Mouse (Mus musculus) splenic B cell, adult 2 months (primary cell): ENCODE results near the gene Atp1b4.
A peak's percentile ranks its signal among the peaks of the same experiment; 100 is the strongest.
"Not testable (repeated sequence)": the region's sequence is repeated elsewhere in the genome, so short reads cannot be mapped to it uniquely, and the experiment has no call there.

Source experiments
- DNase-seq: peaks from one replicate; pipeline ENCODE4 v3.0.0-alpha.2; 2011; ENCODE audit warnings: low read depth, low spot score
- H3K27me3 ChIP-seq: 2 replicates; pipeline ENCODE4 v1.6.1; 2012; ENCODE audit warnings: mild to moderate bottlenecking, low read length, moderate library complexity, mixed read lengths; ENCODE audit not compliant: control insufficient read depth, poor library complexity, insufficient read depth, severe bottlenecking
- H3K36me3 ChIP-seq: 2 replicates; pipeline ENCODE4 v1.6.1; 2012; ENCODE audit warnings: mild to moderate bottlenecking, low read length, moderate library complexity, mixed read lengths; ENCODE audit not compliant: control insufficient read depth, poor library complexity, insufficient read depth, severe bottlenecking

Gene Atp1b4

GRCm38 (mm10) chrX:38315884-38316283, at the start of gene Atp1b4:
Gene Atp1b4, plus strand, starts transcription at chrX:38316184.
- H3K27me3 ChIP-seq, result no peaks in the 10 kb centered on the region; the same call in 1 of the 2 replicates

DNA sequence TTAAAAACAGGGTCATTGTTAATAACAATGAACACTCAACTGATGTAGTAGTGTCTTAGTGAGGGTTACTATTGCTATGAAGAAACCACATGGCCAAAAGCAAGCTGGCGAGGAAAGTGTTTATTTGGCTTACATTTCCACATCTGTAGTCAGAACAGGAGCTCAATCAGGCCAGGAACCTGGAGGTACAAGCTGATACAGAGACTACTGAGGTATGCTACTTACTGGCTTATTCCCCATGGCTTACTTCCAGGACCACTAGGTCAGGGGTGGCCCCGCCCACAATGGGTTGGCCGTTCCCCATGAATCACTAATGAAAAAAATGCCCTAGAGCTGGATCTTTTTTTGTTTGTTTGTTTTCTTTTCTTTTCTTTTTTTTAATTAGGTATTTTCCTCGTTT, 7.4 kb upstream of the Atp1b4 start:
- Histone ChIP-seq H3K36me3 (no peaks in the 10 kb centered on the region), H3K27me3 (no peaks in the 10 kb centered on the region)
- DNase-seq, result no peak

More at GRCm38 (mm10) chrX:38315884-38316283, at the start of gene Atp1b4:
- no peak for DNase-seq
- H3K36me3 ChIP-seq, result no peaks in the 10 kb centered on the region

DNA sequence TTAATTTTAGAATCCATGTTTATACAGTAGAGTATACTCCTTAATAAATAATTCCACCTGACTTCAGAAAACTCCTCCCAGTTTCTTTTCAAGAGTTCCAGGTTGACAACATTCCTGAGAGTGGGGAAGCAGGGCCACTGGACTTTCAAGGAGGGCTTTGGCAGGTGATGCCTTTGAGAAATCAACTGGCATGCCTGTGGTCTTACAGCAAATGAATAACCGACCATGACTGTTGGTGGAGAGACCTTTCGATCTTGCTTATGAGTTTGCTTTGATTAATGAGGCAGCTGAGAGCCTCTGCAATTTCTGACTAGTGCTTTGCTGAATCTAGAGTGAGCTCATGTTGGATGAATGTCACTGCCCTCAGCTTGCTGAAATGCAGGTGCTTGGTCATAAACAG, 4.9 kb upstream of the Atp1b4 start:
- DNase-seq, result no peak
- no peaks in the 10 kb centered on the region; the same call in 1 of the 2 replicates for H3K27me3 ChIP-seq
- no peaks in the 10 kb centered on the region for H3K36me3 ChIP-seq

DNA sequence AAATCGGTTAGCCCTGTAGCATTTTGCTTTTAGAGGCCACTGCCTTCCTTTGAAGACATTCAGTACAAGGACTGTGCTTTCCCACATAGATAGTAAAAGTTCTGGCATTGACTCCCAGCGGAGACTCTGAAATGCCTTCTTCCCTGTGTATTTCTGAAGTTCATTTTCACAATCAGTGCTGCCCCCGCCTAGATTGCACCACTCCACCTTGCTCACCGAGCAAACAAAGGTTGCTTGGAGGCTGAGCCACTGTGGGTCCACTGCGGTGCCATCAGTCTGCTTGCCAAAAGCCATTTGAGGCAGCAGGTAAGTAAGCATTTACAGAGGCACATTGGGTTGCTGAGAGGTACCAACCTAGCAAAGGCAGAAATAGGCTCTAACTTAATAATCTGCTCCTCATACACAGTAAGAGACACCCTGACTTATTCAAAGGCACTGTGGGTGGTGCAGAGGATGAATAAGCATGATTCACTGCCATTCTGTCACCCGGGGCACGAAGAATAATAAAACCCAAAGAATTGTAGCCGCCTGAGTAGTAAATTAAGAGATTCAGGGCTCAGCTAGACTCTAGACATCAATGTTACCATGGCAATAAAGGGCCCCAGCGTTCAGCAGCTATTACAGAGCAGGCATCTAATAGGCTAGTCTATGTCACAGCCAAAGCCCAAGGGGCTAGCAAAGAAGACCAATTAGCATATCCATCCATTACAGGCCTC, 2.9 kb upstream of the Atp1b4 start:
- DNase-seq, result no peak
- Histone ChIP-seq H3K36me3 (no peaks in the 10 kb centered on the region), H3K27me3 (no peaks in the 10 kb centered on the region; the same call in 1 of the 2 replicates)

DNA sequence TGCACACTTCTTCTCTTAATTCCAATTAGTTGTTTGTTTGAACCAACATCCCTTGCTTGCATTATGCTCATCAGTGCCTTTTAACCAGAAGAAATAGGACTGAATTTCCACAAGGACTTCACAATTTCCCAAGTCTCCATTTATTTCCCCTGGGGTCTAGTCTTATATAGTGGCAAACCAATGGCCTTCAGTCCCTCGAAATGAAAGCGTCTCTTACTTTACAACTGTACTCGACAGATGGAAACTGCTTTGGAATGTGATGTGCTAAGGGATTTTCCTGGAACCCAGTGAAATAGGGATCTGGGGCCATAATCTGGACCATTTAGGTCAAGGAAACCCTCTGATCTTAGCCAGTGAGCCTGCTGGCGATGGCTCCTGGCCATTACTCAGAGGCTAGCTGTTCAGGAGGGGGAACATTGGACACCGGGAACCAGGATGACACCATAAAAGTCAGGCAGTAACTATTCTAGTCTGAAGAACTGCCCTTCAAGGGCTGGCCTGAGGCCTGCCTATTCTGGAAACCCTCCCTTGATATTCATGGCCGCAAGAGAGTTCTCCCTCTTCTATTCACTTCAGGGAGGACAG, 2.3 kb upstream of the Atp1b4 start:
- Histone ChIP-seq H3K36me3 (no peaks in the 10 kb centered on the region), H3K27me3 (no peaks in the 10 kb centered on the region; the same call in 1 of the 2 replicates)
- DNase-seq, result no peak

DNA sequence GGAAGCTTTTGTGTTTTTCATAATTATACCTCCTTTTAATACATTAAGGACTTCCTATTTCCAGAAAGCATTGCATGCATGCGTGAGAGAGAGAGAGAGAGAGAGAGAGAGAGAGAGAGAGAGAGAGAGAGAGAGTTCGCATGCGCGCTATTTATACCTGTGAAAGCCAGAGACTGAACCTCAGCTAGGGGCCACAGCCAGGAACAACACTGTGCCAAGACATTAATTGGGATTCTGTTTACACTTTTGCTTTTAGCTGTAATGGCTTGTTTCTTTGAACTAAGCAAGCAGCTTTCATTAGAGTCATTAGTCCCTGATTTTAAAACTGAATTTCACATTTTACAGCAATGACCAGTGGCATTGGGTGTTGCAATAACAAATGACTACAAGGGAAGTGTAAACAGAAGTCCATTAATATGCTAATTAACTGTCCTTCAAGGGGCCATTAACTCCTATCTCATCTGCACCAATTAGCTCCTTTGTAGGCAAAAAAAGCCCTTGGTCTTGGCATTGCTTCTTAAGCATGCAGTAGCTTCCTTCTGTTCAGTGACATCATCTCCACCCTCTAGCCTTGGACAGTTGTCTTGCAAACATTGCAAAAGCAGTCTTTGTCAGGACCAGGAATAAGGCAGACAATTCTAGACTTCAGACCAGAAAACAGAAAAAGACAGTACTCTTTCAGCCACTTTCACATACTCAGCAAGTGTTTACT, 14.9 kb downstream of the Atp1b4 start:
- no peak for DNase-seq
- H3K27me3 ChIP-seq, result no peaks in the 10 kb centered on the region
- H3K36me3 ChIP-seq, result no peaks in the 10 kb centered on the region

DNA sequence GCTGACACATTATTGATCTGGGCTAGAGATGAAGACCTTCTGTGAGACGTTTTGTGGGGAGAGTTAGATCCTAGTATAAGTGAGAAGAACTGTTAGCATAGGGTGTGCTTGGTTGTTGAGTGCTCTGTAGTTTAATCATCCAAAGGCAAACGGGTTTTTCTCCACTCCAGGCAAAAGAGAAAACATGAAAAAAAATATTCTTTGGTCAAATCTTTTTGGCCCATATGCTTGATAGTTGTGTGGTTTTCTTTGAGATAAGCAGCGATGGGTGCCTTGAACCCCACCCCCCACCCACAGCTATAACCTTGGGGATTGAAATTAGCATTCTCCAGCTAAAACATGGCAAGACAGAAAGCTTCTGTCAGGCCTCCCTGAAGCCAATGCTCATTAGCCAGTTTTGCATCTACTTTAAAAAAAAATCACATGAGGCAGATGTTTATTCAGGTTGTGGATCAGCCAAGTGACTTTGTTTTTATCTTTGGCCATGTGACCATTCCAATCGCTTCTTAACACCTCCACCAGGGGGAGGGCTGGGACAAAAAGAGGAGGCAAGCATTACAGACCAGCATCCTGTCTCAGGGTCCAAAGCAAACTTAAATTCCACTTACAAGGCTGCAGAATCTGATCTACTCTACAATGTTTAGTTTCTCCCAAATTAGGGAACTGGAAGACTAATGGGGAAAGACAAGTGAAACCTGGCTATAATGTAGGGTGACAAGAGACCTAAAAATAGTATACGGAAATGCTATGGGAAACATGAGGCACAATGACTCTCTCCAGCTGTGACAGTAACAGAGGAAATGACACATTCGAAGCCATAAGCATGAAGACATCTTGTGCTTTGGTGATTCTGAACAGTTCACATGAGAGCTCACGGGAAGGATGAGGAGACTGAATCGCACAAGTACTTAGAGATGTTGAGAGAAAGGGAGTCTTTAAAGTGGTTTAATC, 18.6 kb downstream of the Atp1b4 start:
- peak; percentile 32 for DNase-seq
- Histone ChIP-seq H3K27me3 (no peaks in the 10 kb centered on the region), H3K36me3 (no peaks in the 10 kb centered on the region)

DNA sequence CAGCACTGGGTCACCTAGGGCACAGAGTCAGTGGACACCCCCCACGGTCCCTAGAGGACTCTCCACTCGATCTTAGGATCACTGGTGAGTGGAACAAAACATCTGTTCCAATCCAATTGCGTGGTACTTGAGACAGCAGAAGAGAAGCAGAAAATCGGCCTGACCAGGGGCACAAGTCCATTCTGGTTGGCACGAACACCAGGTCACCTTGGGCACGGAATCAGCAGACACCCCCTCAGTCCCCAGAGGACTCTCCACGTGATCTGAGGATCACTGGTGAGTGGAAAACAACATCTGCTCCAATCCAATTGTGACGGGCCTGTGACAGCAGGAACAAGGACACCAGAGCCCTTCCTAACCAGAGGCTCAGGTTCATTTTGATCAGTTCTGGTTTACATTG, 46.0 kb downstream of the Atp1b4 start:
- no peaks in the 10 kb centered on the region for H3K36me3 ChIP-seq
- no peak for DNase-seq
- H3K27me3 ChIP-seq, result no peaks in the 10 kb centered on the region

DNA sequence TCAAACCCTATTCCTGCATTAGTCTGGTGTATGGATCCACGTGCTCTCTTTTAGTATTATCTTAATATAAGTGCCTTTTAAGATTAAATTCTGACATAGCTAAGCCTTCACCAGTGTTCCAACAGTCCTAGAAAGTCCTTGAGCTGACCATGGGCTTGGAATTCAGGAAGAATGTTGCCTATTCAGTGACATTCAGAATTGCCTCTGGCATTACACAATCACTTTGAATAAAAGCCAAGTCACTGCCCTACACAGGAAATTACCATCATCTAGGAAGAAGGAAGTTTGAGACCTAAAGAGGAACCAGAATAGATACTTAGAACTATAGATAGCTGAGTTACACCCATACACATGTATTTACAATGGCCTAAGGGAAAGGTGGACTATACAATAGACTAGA, 48.6 kb downstream of the Atp1b4 start:
- H3K36me3 ChIP-seq, H3K27me3 ChIP-seq, DNase-seq: not testable (repeated sequence)

DNA sequence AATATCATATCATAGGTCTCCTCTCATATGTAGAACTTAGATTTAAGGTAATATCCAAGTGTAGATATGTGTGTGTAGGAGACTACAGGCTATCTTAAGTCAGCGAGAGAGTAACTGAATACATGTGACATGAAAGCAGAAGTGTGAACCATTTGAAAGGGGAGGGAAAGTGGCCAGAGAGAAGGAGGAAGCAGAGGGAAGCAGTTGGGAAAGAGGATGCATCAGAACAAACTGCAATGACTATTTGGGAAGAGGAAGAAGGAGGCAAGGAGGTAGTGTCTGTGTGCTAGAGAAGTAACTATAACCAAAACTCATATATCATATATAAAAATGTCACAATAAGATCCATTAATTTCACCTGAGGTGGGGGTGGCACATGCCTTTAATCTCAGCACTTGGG, 57.2 kb downstream of the Atp1b4 start:
- H3K27me3 ChIP-seq, DNase-seq, H3K36me3 ChIP-seq: not testable (repeated sequence)
